Mouse (Mus musculus) ES-E14 (cell line): ENCODE results near the gene Notum. TPM values are rescaled to one million over a fixed set of nuclear protein-coding genes. Genes with fewer than 3 reads are reported as not detected.

ENCODE experiments used
- DNase-seq: peaks from one replicate; pipeline ENCODE4 v3.0.0-alpha.2; 2013; ENCODE audit warnings: low read depth, low spot score
- H3K27ac ChIP-seq: 2 replicates; pipeline ENCODE4 v1.5.1; 2012; ENCODE audit warnings: low read depth, mild to moderate bottlenecking, low read length, moderate library complexity, mixed read lengths; ENCODE audit not compliant: poor library complexity, insufficient read depth, severe bottlenecking
- H3K36me3 ChIP-seq: 2 replicates; pipeline ENCODE4 v1.6.1; 2012; ENCODE audit warnings: mild to moderate bottlenecking, low read length, moderate library complexity, mixed read lengths; ENCODE audit not compliant: control insufficient read depth, poor library complexity, insufficient read depth, severe bottlenecking
- H3K4me1 ChIP-seq, 2 experiments: fragments of 150-350 bp in 1 of 2; sonication (generic) in 1 of 2; 2 replicates each; pipeline ENCODE4 v1.6.1; 2012; ENCODE audit warnings: low read length in 2 of 2, mild to moderate bottlenecking in 1 of 2, mixed read lengths in 1 of 2; ENCODE audit not compliant: control insufficient read depth in 2 of 2, insufficient read depth in 2 of 2, poor library complexity in 1 of 2
- H3K4me3 ChIP-seq, 2 experiments: fragments of 150-350 bp in 1 of 2; sonication (generic) in 1 of 2; 2 replicates each; pipeline ENCODE4 v1.5.1; 2012; ENCODE audit warnings: low read length in 2 of 2, low read depth in 1 of 2, mild to moderate bottlenecking in 1 of 2, mixed read lengths in 1 of 2; ENCODE audit not compliant: insufficient read depth in 1 of 2, poor library complexity in 1 of 2, severe bottlenecking in 1 of 2
- H3K9ac ChIP-seq: 2 replicates; pipeline ENCODE4 v1.6.1; 2012; ENCODE audit warnings: low read depth, mild to moderate bottlenecking, low read length, mixed read lengths; ENCODE audit not compliant: poor library complexity, insufficient read depth, severe bottlenecking
- H3K9me3 ChIP-seq: fragments of 150-350 bp; sonication (generic); 2 replicates; pipeline ENCODE4 v1.6.1; 2012; ENCODE audit warnings: low read depth, mild to moderate bottlenecking, low read length; ENCODE audit not compliant: control insufficient read depth, insufficient read depth
- CHD2 ChIP-seq: IDR thresholded peaks from 2 replicates; pipeline ENCODE4 v1.6.1; 2014; ENCODE audit warnings: mild to moderate bottlenecking, low read depth, low read length, inconsistent platforms
- HCFC1 ChIP-seq: IDR thresholded peaks from 2 replicates; pipeline ENCODE4 v1.6.1; 2012; ENCODE audit warnings: low read length, inconsistent platforms, borderline replicate concordance; ENCODE audit not compliant: insufficient read depth
- MAFK ChIP-seq: IDR thresholded peaks from 2 replicates; pipeline ENCODE4 v1.6.1; 2014; ENCODE audit warnings: mild to moderate bottlenecking, low read depth, low read length, inconsistent platforms; ENCODE audit not compliant: insufficient read depth
- ZC3H11A ChIP-seq: IDR thresholded peaks from 2 replicates; pipeline ENCODE4 v1.6.1; 2012; ENCODE audit warnings: low read depth, mild to moderate bottlenecking, inconsistent platforms, low read length, borderline replicate concordance
- ZNF384 ChIP-seq: IDR thresholded peaks from 2 replicates; pipeline ENCODE4 v1.6.1; 2012; ENCODE audit warnings: low read depth, low read length, inconsistent platforms
- in situ Hi-C, 2 experiments: fragments of 600-800 bp; cut with MboI; formaldehyde crosslinking; loops; one replicate each; pipeline ENCODE4 v1.15.1; 2025; ENCODE audit warnings: low sequenced_read_pairs in 2 of 2, inconsistent platforms in 1 of 2; ENCODE audit not compliant: unreplicated experiment in 2 of 2
- total RNA-seq: library from RNA; depleted of rRNA; stranded (reverse); fragments of 300-350 nt; gene quantifications from 2 replicates; pipeline ENCODE4 v1.2.3, GENCODE M21; 2012

Gene Notum
- total RNA-seq, 1 experiment, result 47.8 TPM

DNA sequence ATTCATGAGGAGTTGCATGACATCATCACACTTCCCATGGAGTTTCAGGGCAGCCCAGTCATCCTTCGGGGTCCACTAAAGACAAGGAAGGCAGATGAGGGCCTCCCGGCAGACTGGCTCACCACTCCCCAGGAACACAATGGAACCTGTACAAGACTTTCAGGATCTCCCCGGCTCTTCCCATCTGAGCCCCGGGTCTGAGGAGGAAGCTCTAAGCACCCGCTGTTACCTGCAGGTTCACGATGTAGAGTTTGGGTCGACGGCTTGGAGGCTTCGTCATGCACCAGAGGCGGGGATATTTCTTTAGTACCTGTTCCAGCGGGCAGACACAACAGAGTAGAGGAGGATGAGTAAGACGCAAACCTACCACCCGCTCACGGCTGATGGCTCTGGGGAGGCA lies 40.8 kb downstream of the Notum start:
- Histone ChIP-seq H3K4me3 (peak overlapping the region; percentile 22; a peak in 3 of 4 replicates), H3K27ac (no peak overlapping the region), H3K9me3 (no peaks in the 10 kb centered on the region), H3K36me3 (peaks cover 10% of the 10 kb centered on the region), H3K9ac (peak overlapping the region; percentile 45), H3K4me1 (peaks cover 8 to 26% of the 10 kb centered on the region in 2 experiments; a peak in 2 of 4 replicates)
- no peak for TF ChIP-seq MAFK
- TF ChIP-seq ZNF384, result no peak
- no peak for TF ChIP-seq CHD2
- TF ChIP-seq ZC3H11A, result no peak
- in situ Hi-C loops, result no loop called here
- DNase-seq, result no peak

DNA sequence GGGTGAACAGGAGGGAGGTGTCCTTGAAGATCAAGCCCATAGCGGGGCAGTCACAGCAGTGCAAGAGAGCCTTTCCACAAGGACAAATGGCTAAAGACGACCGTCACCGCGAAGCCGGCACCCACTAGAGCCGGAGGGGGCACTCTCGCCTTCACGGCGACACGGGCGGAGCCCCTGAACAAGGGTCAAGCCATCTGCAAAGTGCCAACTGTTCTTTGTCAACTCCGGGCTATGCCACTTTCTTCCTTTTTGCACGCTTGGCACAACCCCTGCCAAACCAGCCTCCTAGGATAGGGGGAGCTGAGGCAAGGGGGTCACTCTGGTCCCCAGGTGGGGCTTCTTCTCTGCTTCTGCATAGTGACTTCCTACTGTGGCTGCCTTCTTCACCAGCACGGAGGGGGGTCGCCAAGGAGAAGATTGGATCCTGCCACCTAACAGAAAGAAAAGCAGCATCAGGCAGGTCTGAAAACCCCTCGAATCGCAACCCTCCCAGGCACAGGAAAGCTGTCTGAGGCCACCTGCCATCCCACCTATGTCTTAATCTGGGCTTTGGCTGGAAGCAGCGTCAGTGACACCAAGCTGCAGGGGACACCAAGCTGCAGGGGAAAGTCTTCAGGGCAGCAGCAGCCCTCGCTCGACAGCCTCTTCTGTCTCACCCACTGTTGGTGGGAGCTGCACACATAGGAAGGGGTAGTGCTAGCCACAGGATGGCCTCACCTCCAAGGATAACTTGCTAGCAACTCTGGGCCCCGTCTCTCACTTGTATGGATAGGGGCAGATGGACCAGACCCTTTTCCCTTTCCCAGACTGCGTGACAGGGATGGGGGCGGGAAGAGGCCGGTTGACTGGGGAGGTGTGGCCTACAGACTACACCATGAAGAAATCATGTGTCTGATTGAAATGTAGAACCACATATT lies 42.1 kb downstream of the Notum start:
- no peak for DNase-seq
- in situ Hi-C loops, result no loop called here
- Histone ChIP-seq H3K4me1 (peaks cover 8 to 30% of the 10 kb centered on the region in 2 experiments; a peak in 2 of 4 replicates), H3K27ac (0 out of 2 replicates have a peak overlapping the region, but pooled peaks have one; percentile 11), H3K9ac (no peak overlapping the region), H3K4me3 (no peak overlapping the region), H3K9me3 (no peaks in the 10 kb centered on the region), H3K36me3 (peaks cover 15% of the 10 kb centered on the region)
- TF ChIP-seq ZC3H11A (no peak), HCFC1 (no peak), CHD2 (no peak), MAFK (no peak), ZNF384 (no peak)

DNA sequence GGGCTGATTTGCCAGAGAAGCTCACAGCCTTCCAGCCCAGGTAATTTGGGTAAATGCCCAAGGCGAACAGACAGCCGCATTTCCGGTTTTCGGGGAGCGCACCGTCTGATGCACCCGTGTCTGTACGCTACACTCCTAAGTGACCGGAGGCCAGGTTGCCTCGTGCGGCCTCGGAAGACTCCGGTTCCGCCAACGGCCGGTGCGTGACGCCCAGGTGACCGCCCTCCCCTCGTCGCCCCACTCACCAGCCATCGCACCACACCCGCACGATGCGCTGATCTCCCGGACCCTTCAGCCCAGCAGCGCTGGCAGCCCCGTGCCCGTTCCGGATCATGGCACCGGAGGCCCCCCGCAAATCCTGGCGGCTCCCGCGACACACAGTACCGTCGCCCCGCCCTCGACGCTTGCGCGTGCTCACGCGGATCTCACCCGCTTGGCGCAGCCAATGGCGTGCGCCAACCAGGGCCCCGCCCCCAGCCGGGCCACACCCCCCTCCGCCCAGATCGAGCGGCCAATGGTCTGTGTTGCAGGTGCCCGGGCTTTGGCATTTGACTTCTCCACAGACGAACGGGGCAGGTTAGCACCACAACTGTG lies 43.4 kb downstream of the Notum start, which contains the start of gene Pcyt2:
TSS of gene Pcyt2 (minus strand) at position 418 of the 594 bp plus-strand sequence.
- Histone ChIP-seq H3K9me3 (no peaks in the 10 kb centered on the region), H3K9ac (peak within 1 kb of the TSS; percentile 92), H3K27ac (peak within 1 kb of the TSS; percentile 73; the same call in 1 of the 2 replicates), H3K4me3 (peak within 1 kb of the TSS; percentile 94), H3K36me3 (peaks cover 22% of the 10 kb centered on the region), H3K4me1 (peaks cover 8 to 30% of the 10 kb centered on the region in 2 experiments; a peak in 2 of 4 replicates)
- peak; percentile 91 for DNase-seq
- TF ChIP-seq ZNF384 (no peak), MAFK (no peak), ZC3H11A (no peak), HCFC1 (0 out of 2 replicates have a peak, but pooled peaks have one; percentile 35), CHD2 (0 out of 2 replicates have a peak, but pooled peaks have one; percentile 66)
- in situ Hi-C loops, result no loop called here

DNA sequence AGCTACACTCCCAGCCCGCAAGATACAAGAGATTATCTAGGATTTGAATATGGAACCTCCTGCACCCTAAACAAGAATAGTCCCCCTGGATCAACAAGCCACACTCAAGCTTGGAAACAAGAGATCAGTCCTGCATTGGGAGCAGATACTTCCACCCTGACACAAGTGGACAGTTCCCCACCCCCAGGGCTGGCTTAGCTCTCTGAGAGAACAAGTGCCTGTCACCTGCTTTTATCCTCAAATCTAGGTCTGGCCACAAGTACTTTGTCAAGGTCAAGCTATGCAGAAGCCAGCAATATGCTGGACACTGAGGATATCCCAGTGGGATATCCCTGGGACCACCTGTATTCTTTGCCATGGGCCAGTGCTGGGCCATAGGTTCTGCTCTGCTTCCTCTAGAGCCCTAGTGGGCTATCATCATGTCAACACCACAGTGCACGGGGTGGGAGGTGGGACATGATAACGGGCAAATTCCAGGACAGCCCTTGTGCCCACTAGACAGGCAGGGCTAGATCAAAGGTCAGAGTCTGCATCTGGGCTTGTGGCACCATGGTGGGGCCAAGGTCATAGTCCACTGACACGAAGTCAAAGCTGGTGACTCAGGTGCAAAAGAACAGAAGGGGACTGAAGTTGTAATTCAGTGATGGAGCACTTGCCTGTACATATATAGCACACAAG lies 44.2 kb downstream of the Notum start:
- no peaks in the 10 kb centered on the region for H3K9me3 ChIP-seq
- peaks cover 8 to 30% of the 10 kb centered on the region in 2 experiments; a peak in 2 of 4 replicates for H3K4me1 ChIP-seq
- peak overlapping the region; percentile 92 for H3K9ac ChIP-seq
- peaks cover 31% of the 10 kb centered on the region for H3K36me3 ChIP-seq
- no peak overlapping the region for H3K27ac ChIP-seq
- TF ChIP-seq ZC3H11A (no peak), CHD2 (no peak), HCFC1 (no peak), ZNF384 (no peak), MAFK (no peak)
- DNase-seq, result no peak
- peak overlapping the region; percentile 94 for H3K4me3 ChIP-seq
- in situ Hi-C loops, result no loop called here
